Mouse (Mus musculus): ENCODE data around the gene Gm48552. TPM values are rescaled to one million over a fixed set of nuclear protein-coding genes. Genes with fewer than 3 reads are reported as not detected.

Gene Gm48552
- total RNA-seq (2023): 1 to 10 TPM; 6.1 to 6.4 TPM

GRCm38 (mm10) chr10:81388505-81389055, at the start of gene Gm48552:
Gm48552 (plus strand) TSS chr10:81389005.

GRCm38 (mm10) chr10:81342686-81343505, 45.9 kb upstream of the Gm48552 start, which contains the start of gene Gipc3:
Gipc3 (minus strand) TSS chr10:81343266.

GRCm38 (mm10) chr10:81350351-81351063, 38.3 kb upstream of the Gm48552 start, which contains the start of gene Hmg20b:
Hmg20b (minus strand) TSS chr10:81350480.

DNA sequence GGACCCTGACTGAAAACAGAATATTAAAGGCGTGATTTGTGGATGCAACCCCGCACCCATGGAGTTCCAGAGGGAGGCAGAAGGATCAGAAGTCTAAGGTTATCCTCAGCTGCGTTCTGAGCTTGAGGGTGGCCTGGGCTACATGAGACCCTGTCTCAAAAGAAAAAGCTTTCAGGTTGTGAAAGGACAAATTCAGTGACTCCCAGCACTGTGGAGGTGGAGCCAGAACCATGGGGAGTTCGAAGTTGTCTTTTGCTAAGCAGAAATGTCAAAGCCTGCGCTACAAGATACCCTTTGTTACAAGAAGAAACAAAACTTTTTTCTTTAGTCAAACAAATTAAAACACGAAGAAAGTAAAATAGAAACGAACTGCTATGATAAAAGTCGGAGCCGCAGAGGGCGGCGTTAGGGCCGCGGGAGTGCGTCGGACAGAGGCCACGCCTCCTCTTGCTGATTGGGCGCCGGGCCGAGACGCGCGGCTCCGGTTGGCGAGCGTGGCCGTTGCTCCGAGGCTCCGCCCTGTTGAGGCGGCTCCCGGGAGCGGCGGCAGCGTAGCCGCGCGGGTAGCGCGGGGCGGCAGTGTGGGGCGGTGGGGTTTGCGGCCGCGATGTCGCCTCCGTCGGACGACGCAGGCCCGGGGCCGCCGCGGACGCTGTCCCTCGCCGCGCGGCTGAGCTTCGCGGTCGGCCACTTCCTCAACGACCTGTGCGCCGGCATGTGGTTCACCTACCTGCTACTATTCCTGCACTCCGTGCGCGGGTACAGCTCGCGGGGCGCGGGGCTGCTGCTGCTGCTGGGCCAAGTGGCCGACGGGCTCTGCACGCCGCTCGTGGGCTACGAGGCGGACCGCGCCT, 31.6 kb upstream of the Gm48552 start, which contains the start of gene Mfsd12:
Gene Mfsd12 (plus strand): TSS at position 501 of the 854 bp plus-strand sequence.

GRCm38 (mm10) chr10:81365672-81366476, 22.9 kb upstream of the Gm48552 start, which contains the start of gene 4930404N11Rik:
4930404N11Rik (minus strand) TSS chr10:81365816.

GRCm38 (mm10) chr10:81377793-81378552, 10.8 kb upstream of the Gm48552 start, which contains the start of gene Fzr1:
Fzr1 (minus strand) TSS chr10:81378516.

GRCm38 (mm10) chr10:81383802-81384604, 4.8 kb upstream of the Gm48552 start, which contains the start of the genes Dohh and Gm48551:
Dohh (plus strand) TSS chr10:81384428.
Gm48551 (plus strand) TSS chr10:81384466.

GRCm38 (mm10) chr10:81392781-81393185, 4.0 kb downstream of the Gm48552 start, which contains the start of gene Smim24:
Smim24 (plus strand) TSS chr10:81393051.

Other genes starting within 250 kb of the Gm48552 start
- gene Pias4, start 221.1 kb upstream of the Gm48552 start, total RNA-seq (2023): 10 to 100 TPM; 37.2 to 43.2 TPM
- 1,000 to 10,000 TPM; 2,301 to 2,484 TPM for gene Eef2, start 212.4 kb upstream of the Gm48552 start, total RNA-seq (2023)
- gene Dapk3, start 206.0 kb upstream of the Gm48552 start, total RNA-seq (2023): 10 to 100 TPM; 62.4 to 62.6 TPM
- gene 4930442H23Rik, start 205.2 kb upstream of the Gm48552 start, total RNA-seq (2023): not detected
- not detected for gene Nmrk2, start 187.0 kb upstream of the Gm48552 start, total RNA-seq (2023)
- gene Atcay, start 158.2 kb upstream of the Gm48552 start, total RNA-seq (2023): 1 to 10 TPM; 1.4 to 2.7 TPM
- 1 to 10 TPM; 5.2 to 5.5 TPM for gene Zfr2, start 155.8 kb upstream of the Gm48552 start, total RNA-seq (2023)
- 10 to 100 TPM; 16.0 to 20.8 TPM for gene Matk, start 136.1 kb upstream of the Gm48552 start, total RNA-seq (2023)
- 10 to 100 TPM; 78.6 to 84.0 TPM for gene Mrpl54, start 122.1 kb upstream of the Gm48552 start, total RNA-seq (2023)
- 10 to 100 TPM; 28.8 to 36.2 TPM for gene Apba3, start 122.0 kb upstream of the Gm48552 start, total RNA-seq (2023)
- 1 to 10 TPM; 4.2 to 5.8 TPM for gene Tjp3, start 97.4 kb upstream of the Gm48552 start, total RNA-seq (2023)
- gene Pip5k1c, start 96.0 kb upstream of the Gm48552 start, total RNA-seq (2023): 100 to 1,000 TPM; 104 to 118 TPM
- 10 to 100 TPM; 48.1 to 49.9 TPM for gene Cactin, start 67.9 kb upstream of the Gm48552 start, total RNA-seq (2023)
- gene Tbxa2r, start 60.3 kb upstream of the Gm48552 start, total RNA-seq (2023): 10 to 100 TPM; 30.0 to 30.7 TPM
- gene Gipc3, start 45.7 kb upstream of the Gm48552 start, total RNA-seq (2023): not detected
- 10 to 100 TPM; 33.7 to 41.3 TPM for gene Hmg20b, start 38.5 kb upstream of the Gm48552 start, total RNA-seq (2023)
- 10 to 100 TPM in 1 of 2 experiments, 1 to 10 TPM in 1; 5.9 to 10.6 TPM for gene Mfsd12, start 31.5 kb upstream of the Gm48552 start, total RNA-seq (2023)
- gene 4930404N11Rik, start 23.2 kb upstream of the Gm48552 start, total RNA-seq (2023): 10 to 100 TPM in 1 of 2 experiments, 1 to 10 TPM in 1; 8.0 to 10.6 TPM
- 10 to 100 TPM; 32.5 to 38.5 TPM for gene Fzr1, start 10.5 kb upstream of the Gm48552 start, total RNA-seq (2023)
- gene Dohh, start 4.6 kb upstream of the Gm48552 start, total RNA-seq (2023): 10 to 100 TPM; 38.0 to 44.2 TPM
- gene Gm48551, start 4.5 kb upstream of the Gm48552 start, total RNA-seq (2023): 1 to 10 TPM; 3.3 to 5.8 TPM
- gene Smim24, start 4.0 kb downstream of the Gm48552 start, total RNA-seq (2023): 1 to 10 TPM; 3.6 to 6.8 TPM
- gene Nfic, start 66.6 kb downstream of the Gm48552 start, total RNA-seq (2023): 10 to 100 TPM; 18.7 to 22.7 TPM
- gene Celf5, start 93.7 kb downstream of the Gm48552 start, total RNA-seq (2023): under 1 TPM in 1 of 2 experiments, not detected in 1; 0.44 TPM
- gene Ncln, start 107.4 kb downstream of the Gm48552 start, total RNA-seq (2023): 100 to 1,000 TPM; 203 to 223 TPM
- 100 to 1,000 TPM; 155 to 169 TPM for gene S1pr4, start 111.1 kb downstream of the Gm48552 start, total RNA-seq (2023)
- 10 to 100 TPM; 12.5 to 23.0 TPM for gene Gna15, start 135.2 kb downstream of the Gm48552 start, total RNA-seq (2023)
- gene Gna11, start 156.2 kb downstream of the Gm48552 start, total RNA-seq (2023): 10 to 100 TPM; 26.8 to 35.6 TPM
- 100 to 1,000 TPM; 555 to 631 TPM for gene Aes, start 170.5 kb downstream of the Gm48552 start, total RNA-seq (2023)
- 1 to 10 TPM; 5.1 to 5.2 TPM for gene Tle2, start 185.6 kb downstream of the Gm48552 start, total RNA-seq (2023)
- gene Tle6, start 212.1 kb downstream of the Gm48552 start, total RNA-seq (2023): 1 to 10 TPM in 1 of 2 experiments, not detected in 1; 1.6 TPM
- gene BC025920, start 217.3 kb downstream of the Gm48552 start, total RNA-seq (2023): 1 to 10 TPM; 3.2 to 3.6 TPM
- gene Sirt6, start 238.8 kb downstream of the Gm48552 start, total RNA-seq (2023): 10 to 100 TPM; 23.1 to 24.3 TPM
- 1 to 10 TPM; 3.5 to 4.3 TPM for gene Ankrd24, start 239.5 kb downstream of the Gm48552 start, total RNA-seq (2023)